Mouse (Mus musculus) heart, postnatal 0 days (tissue): ENCODE measurements around the gene Nup107. TPM values are rescaled to one million over a fixed set of nuclear protein-coding genes. Genes with fewer than 3 reads are reported as not detected.

ENCODE experiments used
- ATAC-seq: fragments of 200-750 bp; cut with Nextera tagmentation; 2 replicates; pipeline ENCODE4 v1.8.0; 2017; ENCODE audit warnings: low read depth, moderate number of reproducible peaks, moderate library complexity; ENCODE audit not compliant: insufficient read depth
- DNase-seq: peaks from one replicate; pipeline ENCODE4 v3.0.0-alpha.2; 2016; ENCODE audit warnings: low spot score
- H3K27ac ChIP-seq: fragments of 300-500 bp; sonication (generic); 2 replicates; pipeline ENCODE4 v1.5.1; 2014; ENCODE audit warnings: low read depth, mild to moderate bottlenecking
- H3K27me3 ChIP-seq: fragments of 300-500 bp; sonication (generic); 2 replicates; pipeline ENCODE4 v1.6.1; 2014; ENCODE audit warnings: low read length, mixed read lengths; ENCODE audit not compliant: control insufficient read depth, insufficient read depth
- H3K36me3 ChIP-seq: fragments of 300-500 bp; sonication (generic); replicated peaks from 2 replicates; pipeline ENCODE4 v1.6.1; 2014; ENCODE audit warnings: low read length, mixed read lengths; ENCODE audit not compliant: control insufficient read depth, insufficient read depth
- H3K4me1 ChIP-seq: fragments of 300-500 bp; sonication (generic); 2 replicates; pipeline ENCODE4 v1.6.1; 2014; ENCODE audit warnings: antibody characterized with exemption; ENCODE audit not compliant: control insufficient read depth, insufficient read depth
- H3K4me2 ChIP-seq: fragments of 300-500 bp; sonication (generic); 2 replicates; pipeline ENCODE4 v1.6.1; 2014; ENCODE audit warnings: low read depth, mild to moderate bottlenecking, low read length, moderate library complexity
- H3K4me3 ChIP-seq: fragments of 300-500 bp; sonication (generic); 2 replicates; pipeline ENCODE4 v1.5.1; 2014; ENCODE audit warnings: low read depth, low read length
- H3K9ac ChIP-seq: fragments of 300-500 bp; sonication (generic); replicated peaks from 2 replicates; pipeline ENCODE4 v1.6.1; 2014; ENCODE audit warnings: low read depth, low read length, mixed read lengths
- H3K9me3 ChIP-seq: fragments of 300-500 bp; sonication (generic); replicated peaks from 2 replicates; pipeline ENCODE4 v1.6.1; 2016; ENCODE audit warnings: low read length; ENCODE audit not compliant: control insufficient read depth
- CTCF ChIP-seq: IDR thresholded peaks from 2 replicates; pipeline ENCODE4 v1.5.1; 2016; ENCODE audit warnings: antibody characterized with exemption, control low read depth, low read depth
- EP300 ChIP-seq: IDR thresholded peaks from 2 replicates; pipeline ENCODE4 v1.6.1; 2016; ENCODE audit warnings: antibody characterized with exemption, low read depth
- WGBS: fragments of 180-500 bp; shearing (Covaris S2); extraction: QIAGEN DNeasy Blood & Tissue Kit; methylation state at CpG from one replicate; pipeline ENCODE4 v1.1.7; 2014; 5-methylcytosine and 5-hydroxymethylcytosine counted together
- polyA plus RNA-seq: library from polyadenylated mRNA; unstranded; fragments of >200 nt; fragmentation: Nextera tagmentation; extraction: Ambion mirVana; gene quantifications from 2 replicates; pipeline ENCODE4 v1.2.1, GENCODE M21; 2015
- total RNA-seq: library from RNA; depleted of rRNA; stranded (reverse); fragments of >200 nt; gene quantifications from 2 replicates; pipeline ENCODE4 v1.2.3, GENCODE M21; 2014; ENCODE audit warnings: low replicate concordance

Gene Nup107
- total and polyA plus RNA-seq, 2 experiments from 2014 or later, result 18.6 to 23.6 TPM

GRCm38 (mm10) chr10:117783786-117784420, 8.6 kb downstream of the Nup107 start:
- Histone ChIP-seq H3K4me3 (no peak overlapping the region), H3K9me3 (no peaks in the 10 kb centered on the region), H3K27ac (no peak overlapping the region), H3K27me3 (no peaks in the 10 kb centered on the region), H3K9ac (no peak overlapping the region), H3K4me1 (no peaks in the 10 kb centered on the region), H3K4me2 (no peak overlapping the region), H3K36me3 (peaks cover 75% of the 10 kb centered on the region)
- WGBS, result 91% methylated on average over 13 of the region's 13 CpGs
- DNase-seq (no peak), ATAC-seq (no peak)
- TF ChIP-seq CTCF (no peak), EP300 (no peak)

GRCm38 (mm10) chr10:117782491-117783260, 9.8 kb downstream of the Nup107 start:
- H3K36me3 ChIP-seq, result peaks cover 82% of the 10 kb centered on the region
- DNase-seq, result no peak
- no peaks in the 10 kb centered on the region for H3K27me3 ChIP-seq
- no peak for ATAC-seq
- 89% methylated on average over 14 of the region's 14 CpGs for WGBS
- H3K4me1 ChIP-seq, result no peaks in the 10 kb centered on the region
- no peaks in the 10 kb centered on the region for H3K9me3 ChIP-seq
- H3K27ac ChIP-seq, result no peak overlapping the region
- no peak overlapping the region for H3K4me3 ChIP-seq
- TF ChIP-seq EP300, result no peak
- no peak for TF ChIP-seq CTCF
- H3K4me2 ChIP-seq, result no peak overlapping the region
- no peak overlapping the region for H3K9ac ChIP-seq

DNA sequence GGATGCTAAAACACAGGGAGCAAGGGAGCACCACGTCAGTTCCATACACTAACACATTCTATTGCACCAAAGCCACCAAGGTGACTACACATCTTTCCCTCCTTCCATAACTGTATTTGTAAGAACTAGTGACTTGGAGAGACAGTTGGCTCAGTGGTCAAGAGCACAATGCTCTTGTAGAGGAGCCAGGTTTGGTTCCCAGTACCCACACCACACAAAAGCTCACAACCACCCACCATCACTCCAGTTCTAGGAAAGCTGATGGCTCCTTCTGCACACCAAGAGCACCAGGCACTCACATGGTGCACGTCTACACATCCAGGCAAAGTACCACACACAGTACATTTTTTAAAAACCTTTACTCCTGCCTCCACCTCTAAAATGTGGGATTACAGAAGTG, 10.4 kb downstream of the Nup107 start:
- H3K36me3 ChIP-seq, result peaks cover 79% of the 10 kb centered on the region
- H3K9ac ChIP-seq, result no peak overlapping the region
- no peak overlapping the region for H3K27ac ChIP-seq
- 86% methylated on average over 2 of the region's 2 CpGs for WGBS
- no peaks in the 10 kb centered on the region for H3K9me3 ChIP-seq
- H3K4me2 ChIP-seq, result no peak overlapping the region
- no peak for DNase-seq
- H3K4me1 ChIP-seq, result no peaks in the 10 kb centered on the region
- TF ChIP-seq CTCF (no peak), EP300 (no peak)
- no peaks in the 10 kb centered on the region for H3K27me3 ChIP-seq
- ATAC-seq, result no peak
- no peak overlapping the region for H3K4me3 ChIP-seq

DNA sequence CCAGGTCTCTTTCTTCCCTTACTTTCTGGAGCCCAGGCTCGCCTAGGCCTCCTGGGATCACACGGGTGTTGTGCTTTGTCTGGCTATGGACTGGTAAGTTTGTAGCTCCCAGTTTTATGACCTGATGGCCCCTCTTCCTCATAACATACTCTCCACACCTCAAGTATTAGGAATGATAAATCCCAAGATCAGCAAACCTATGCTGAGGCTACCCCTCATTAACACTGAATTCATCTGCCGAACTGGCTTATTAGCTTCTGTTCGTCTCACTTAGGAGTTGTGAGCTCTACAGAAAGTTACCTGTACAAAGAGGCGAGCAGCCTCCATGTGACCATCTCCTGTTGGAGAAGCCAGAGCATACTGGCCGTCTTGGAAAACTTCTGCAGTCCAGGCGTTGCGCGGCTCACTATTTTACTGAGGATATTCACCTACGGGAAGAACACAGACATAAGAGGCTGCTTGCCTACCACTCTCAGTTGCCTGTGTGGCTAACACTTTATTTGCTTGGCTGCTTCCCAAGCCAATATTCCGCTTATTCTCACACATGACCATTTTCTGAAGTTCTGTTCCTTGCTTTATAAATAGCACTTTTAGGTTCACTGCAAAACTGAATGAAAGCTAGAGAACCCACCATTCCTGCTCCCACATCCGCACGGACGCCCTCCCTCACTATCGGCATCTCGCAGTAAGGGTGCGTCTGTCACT, 11.3 kb downstream of the Nup107 start:
- TF ChIP-seq CTCF (no peak), EP300 (no peak)
- 89% methylated on average over 17 of the region's 17 CpGs for WGBS
- DNase-seq, result no peak

GRCm38 (mm10) chr10:117780306-117780911, 12.1 kb downstream of the Nup107 start:
- ATAC-seq (no peak), DNase-seq (no peak)
- no peak for TF ChIP-seq EP300
- peaks cover 76% of the 10 kb centered on the region for H3K36me3 ChIP-seq
- WGBS, result 94% methylated on average over 6 of the region's 6 CpGs
- H3K4me2 ChIP-seq, result no peak overlapping the region
- H3K9me3 ChIP-seq, result no peaks in the 10 kb centered on the region
- no peak overlapping the region for H3K4me3 ChIP-seq
- H3K27ac ChIP-seq, result no peak overlapping the region
- no peaks in the 10 kb centered on the region for H3K4me1 ChIP-seq
- no peaks in the 10 kb centered on the region for H3K27me3 ChIP-seq
- H3K9ac ChIP-seq, result no peak overlapping the region

More for the DNA sequence above, 11.3 kb downstream of the Nup107 start:
- Histone ChIP-seq H3K9me3 (no peaks in the 10 kb centered on the region), H3K27ac (no peak overlapping the region), H3K36me3 (peaks cover 78% of the 10 kb centered on the region), H3K9ac (no peak overlapping the region), H3K4me3 (no peak overlapping the region), H3K4me1 (no peaks in the 10 kb centered on the region), H3K27me3 (no peaks in the 10 kb centered on the region), H3K4me2 (no peak overlapping the region)
- ATAC-seq, result no peak
